Mouse (Mus musculus) thymus, postnatal 14 days (tissue): ENCODE data around the gene Apobec1.
"Not testable (repeated sequence)": the region's sequence is repeated elsewhere in the genome, so short reads cannot be mapped to it uniquely, and the experiment has no call there.

ENCODE experiments used
- DNase-seq: peaks from one replicate; pipeline ENCODE4 v3.0.0; 2021

Apobec1 gene

GRCm38 (mm10) chr6:122602242-122602991 lies at the start of gene Apobec1:
Gene Apobec1, minus strand, starts transcription at chr6:122602444.
- DNase-seq, result peak; percentile 87

GRCm38 (mm10) chr6:122650398-122650980 lies 48.2 kb upstream of the Apobec1 start:
- DNase-seq, result no peak

GRCm38 (mm10) chr6:122649903-122650302 lies 47.7 kb upstream of the Apobec1 start:
- no peak for DNase-seq

- not testable (repeated sequence) for DNase-seq
Measured at GRCm38 (mm10) chr6:122644196-122644595, 42.0 kb upstream of the Apobec1 start.

GRCm38 (mm10) chr6:122637566-122637965 lies 35.3 kb upstream of the Apobec1 start:
- DNase-seq, result not testable (repeated sequence)

GRCm38 (mm10) chr6:122636666-122637065 lies 34.4 kb upstream of the Apobec1 start:
- DNase-seq, result no peak

GRCm38 (mm10) chr6:122635315-122635714 lies 33.1 kb upstream of the Apobec1 start:
- no peak for DNase-seq

GRCm38 (mm10) chr6:122633411-122633810 lies 31.2 kb upstream of the Apobec1 start:
- peak; percentile 32 for DNase-seq

GRCm38 (mm10) chr6:122627469-122628108 lies 25.3 kb upstream of the Apobec1 start:
- DNase-seq, result no peak

GRCm38 (mm10) chr6:122626110-122626509 lies 23.9 kb upstream of the Apobec1 start, which contains the start of gene Dppa3:
Gene Dppa3, plus strand, starts transcription at chr6:122626410.
- DNase-seq, result no peak

- no peak for DNase-seq
Measured at GRCm38 (mm10) chr6:122625156-122625555, 22.9 kb upstream of the Apobec1 start.

GRCm38 (mm10) chr6:122624480-122624879 lies 22.2 kb upstream of the Apobec1 start:
- no peak for DNase-seq

GRCm38 (mm10) chr6:122621066-122621465 lies 18.8 kb upstream of the Apobec1 start:
- no peak for DNase-seq

- DNase-seq, result no peak
Measured at GRCm38 (mm10) chr6:122616022-122616421, 13.8 kb upstream of the Apobec1 start.

GRCm38 (mm10) chr6:122614047-122614446 lies 11.8 kb upstream of the Apobec1 start:
- peak; percentile 45 for DNase-seq

- no peak for DNase-seq
Measured at GRCm38 (mm10) chr6:122612426-122612825, 10.2 kb upstream of the Apobec1 start.

- DNase-seq, result no peak
Measured at GRCm38 (mm10) chr6:122609771-122610170, 7.5 kb upstream of the Apobec1 start, which contains the start of gene Gdf3. Gene Gdf3, minus strand, starts transcription at chr6:122610087.

GRCm38 (mm10) chr6:122609377-122609728 lies 7.1 kb upstream of the Apobec1 start:
- DNase-seq, result no peak

- DNase-seq, result no peak
Measured at GRCm38 (mm10) chr6:122608434-122609376, 6.5 kb upstream of the Apobec1 start.

GRCm38 (mm10) chr6:122607700-122608099 lies 5.5 kb upstream of the Apobec1 start:
- no peak for DNase-seq

GRCm38 (mm10) chr6:122606661-122607060 lies 4.4 kb upstream of the Apobec1 start:
- DNase-seq, result no peak

GRCm38 (mm10) chr6:122605483-122605882 lies 3.2 kb upstream of the Apobec1 start:
- peak; percentile 33 for DNase-seq

GRCm38 (mm10) chr6:122604260-122604659 lies 2.0 kb upstream of the Apobec1 start:
- DNase-seq, result no peak
